Mouse (Mus musculus) brain, embryonic 14.5 days (tissue): ENCODE data around the gene Ildr2.

ENCODE experiments used
- CTCF ChIP-seq: fragments of 200-500 bp; IDR thresholded peaks from 2 replicates; pipeline ENCODE4 v1.5.1; 2012; ENCODE audit warnings: inconsistent platforms, mild to moderate bottlenecking, moderate library complexity, borderline replicate concordance; ENCODE audit not compliant: insufficient read depth, insufficient read length; ENCODE audit errors: extremely low read depth
- POLR2A ChIP-seq: fragments of 200-500 bp; IDR thresholded peaks from 2 replicates; pipeline ENCODE4 v1.6.1; 2012; ENCODE audit warnings: mild to moderate bottlenecking, inconsistent platforms, borderline replicate concordance; ENCODE audit not compliant: poor library complexity, insufficient read depth, insufficient read length, severe bottlenecking; ENCODE audit errors: extremely low read depth

GRCm38 (mm10) chr1:166308471-166308850 is 54.5 kb downstream of the Ildr2 start:
- TF ChIP-seq CTCF (no peak), POLR2A (no peak)
